Mouse (Mus musculus) ES-E14 (cell line): ENCODE data around the gene Nfasc. TPM values are rescaled to one million over a fixed set of nuclear protein-coding genes. Genes with fewer than 3 reads are reported as not detected.

Experiments
- DNase-seq: peaks from one replicate; pipeline ENCODE4 v3.0.0-alpha.2; 2013; ENCODE audit warnings: low read depth, low spot score
- H3K27ac ChIP-seq: 2 replicates; pipeline ENCODE4 v1.5.1; 2012; ENCODE audit warnings: low read depth, mild to moderate bottlenecking, low read length, moderate library complexity, mixed read lengths; ENCODE audit not compliant: poor library complexity, insufficient read depth, severe bottlenecking
- H3K36me3 ChIP-seq: 2 replicates; pipeline ENCODE4 v1.6.1; 2012; ENCODE audit warnings: mild to moderate bottlenecking, low read length, moderate library complexity, mixed read lengths; ENCODE audit not compliant: control insufficient read depth, poor library complexity, insufficient read depth, severe bottlenecking
- H3K4me1 ChIP-seq, 2 experiments: fragments of 150-350 bp in 1 of 2; sonication (generic) in 1 of 2; 2 replicates each; pipeline ENCODE4 v1.6.1; 2012; ENCODE audit warnings: low read length in 2 of 2, mild to moderate bottlenecking in 1 of 2, mixed read lengths in 1 of 2; ENCODE audit not compliant: control insufficient read depth in 2 of 2, insufficient read depth in 2 of 2, poor library complexity in 1 of 2
- H3K4me3 ChIP-seq, 2 experiments: fragments of 150-350 bp in 1 of 2; sonication (generic) in 1 of 2; 2 replicates each; pipeline ENCODE4 v1.5.1; 2012; ENCODE audit warnings: low read length in 2 of 2, low read depth in 1 of 2, mild to moderate bottlenecking in 1 of 2, mixed read lengths in 1 of 2; ENCODE audit not compliant: insufficient read depth in 1 of 2, poor library complexity in 1 of 2, severe bottlenecking in 1 of 2
- H3K9ac ChIP-seq: 2 replicates; pipeline ENCODE4 v1.6.1; 2012; ENCODE audit warnings: low read depth, mild to moderate bottlenecking, low read length, mixed read lengths; ENCODE audit not compliant: poor library complexity, insufficient read depth, severe bottlenecking
- H3K9me3 ChIP-seq: fragments of 150-350 bp; sonication (generic); 2 replicates; pipeline ENCODE4 v1.6.1; 2012; ENCODE audit warnings: low read depth, mild to moderate bottlenecking, low read length; ENCODE audit not compliant: control insufficient read depth, insufficient read depth
- CHD2 ChIP-seq: IDR thresholded peaks from 2 replicates; pipeline ENCODE4 v1.6.1; 2014; ENCODE audit warnings: mild to moderate bottlenecking, low read depth, low read length, inconsistent platforms
- HCFC1 ChIP-seq: IDR thresholded peaks from 2 replicates; pipeline ENCODE4 v1.6.1; 2012; ENCODE audit warnings: low read length, inconsistent platforms, borderline replicate concordance; ENCODE audit not compliant: insufficient read depth
- MAFK ChIP-seq: IDR thresholded peaks from 2 replicates; pipeline ENCODE4 v1.6.1; 2014; ENCODE audit warnings: mild to moderate bottlenecking, low read depth, low read length, inconsistent platforms; ENCODE audit not compliant: insufficient read depth
- ZC3H11A ChIP-seq: IDR thresholded peaks from 2 replicates; pipeline ENCODE4 v1.6.1; 2012; ENCODE audit warnings: low read depth, mild to moderate bottlenecking, inconsistent platforms, low read length, borderline replicate concordance
- ZNF384 ChIP-seq: IDR thresholded peaks from 2 replicates; pipeline ENCODE4 v1.6.1; 2012; ENCODE audit warnings: low read depth, low read length, inconsistent platforms
- in situ Hi-C, 2 experiments: fragments of 600-800 bp; cut with MboI; formaldehyde crosslinking; loops; one replicate each; pipeline ENCODE4 v1.15.1; 2025; ENCODE audit warnings: low sequenced_read_pairs in 2 of 2, inconsistent platforms in 1 of 2; ENCODE audit not compliant: unreplicated experiment in 2 of 2
- total RNA-seq: library from RNA; depleted of rRNA; stranded (reverse); fragments of 300-350 nt; gene quantifications from 2 replicates; pipeline ENCODE4 v1.2.3, GENCODE M21; 2012

The Nfasc gene
- total RNA-seq, 1 experiment = 8.9 TPM

GRCm38 (mm10) chr1:132780961-132781360, 39.4 kb upstream of the Nfasc start:
- no peak overlapping the region for H3K9ac ChIP-seq
- no peak for TF ChIP-seq MAFK
- no peak for TF ChIP-seq ZNF384
- no peak for TF ChIP-seq CHD2
- no peak for TF ChIP-seq HCFC1
- TF ChIP-seq ZC3H11A = no peak
- no peak overlapping the region for H3K27ac ChIP-seq
- no peaks in the 10 kb centered on the region for H3K9me3 ChIP-seq
- H3K4me3 ChIP-seq = no peak overlapping the region
- in situ Hi-C loops = no loop called here
- H3K4me1 ChIP-seq = no peaks in the 10 kb centered on the region
- DNase-seq = no peak
- H3K36me3 ChIP-seq = no peaks in the 10 kb centered on the region

DNA sequence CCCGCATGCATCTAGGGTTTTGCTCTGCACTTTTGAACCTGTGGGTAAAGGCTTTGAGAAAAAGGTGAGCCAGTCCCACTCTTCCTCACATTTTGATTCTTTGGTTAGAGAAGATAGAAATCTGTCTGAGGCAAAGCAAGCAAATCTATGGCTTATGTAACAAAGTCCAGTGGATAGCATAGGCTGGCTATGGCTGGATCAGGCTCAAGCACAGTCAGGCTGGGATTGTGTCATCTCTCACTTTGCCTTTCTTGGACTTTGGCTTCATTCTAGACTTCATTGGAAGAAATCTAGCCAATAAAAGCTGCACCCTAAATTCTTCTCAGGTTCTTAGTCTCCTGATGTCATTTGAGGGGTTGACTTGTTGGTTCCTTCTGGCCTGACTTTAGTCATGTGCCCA, 38.7 kb upstream of the Nfasc start:
- Histone ChIP-seq H3K4me3 (no peak overlapping the region), H3K9ac (no peak overlapping the region), H3K4me1 (no peaks in the 10 kb centered on the region), H3K9me3 (no peaks in the 10 kb centered on the region), H3K36me3 (no peaks in the 10 kb centered on the region), H3K27ac (no peak overlapping the region)
- in situ Hi-C loops = no loop called here
- no peak for DNase-seq
- TF ChIP-seq HCFC1 (no peak), ZNF384 (no peak), ZC3H11A (no peak)

DNA sequence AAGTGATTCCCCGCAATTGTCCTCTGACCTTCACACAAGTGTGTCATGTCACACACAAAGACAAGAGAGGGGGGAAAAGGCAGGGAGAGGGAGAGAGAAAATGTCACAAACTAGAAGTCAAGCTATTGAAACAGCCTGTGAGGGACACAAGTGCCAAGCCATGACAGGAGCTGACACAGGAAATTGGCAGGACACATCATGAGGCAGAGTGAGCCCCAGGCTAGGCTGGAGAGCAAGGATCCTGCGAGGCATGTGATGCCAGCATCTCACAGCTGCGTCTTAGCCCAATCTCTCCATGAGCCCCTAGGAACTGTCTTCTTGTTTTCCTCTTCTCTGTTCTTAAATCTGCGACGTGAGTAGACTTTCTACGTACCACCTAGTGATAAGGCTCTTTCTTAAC, 33.4 kb upstream of the Nfasc start:
- Histone ChIP-seq H3K9ac (no peak overlapping the region), H3K27ac (no peak overlapping the region), H3K9me3 (no peaks in the 10 kb centered on the region), H3K36me3 (no peaks in the 10 kb centered on the region), H3K4me3 (no peak overlapping the region), H3K4me1 (no peaks in the 10 kb centered on the region)
- DNase-seq = no peak
- TF ChIP-seq HCFC1 (no peak), ZC3H11A (no peak), CHD2 (no peak), MAFK (no peak), ZNF384 (no peak)
- in situ Hi-C loops = no loop called here

GRCm38 (mm10) chr1:132771377-132771776, 29.8 kb upstream of the Nfasc start:
- Histone ChIP-seq H3K4me1 (no peaks in the 10 kb centered on the region), H3K27ac (no peak overlapping the region), H3K9me3 (no peaks in the 10 kb centered on the region), H3K4me3 (no peak overlapping the region), H3K9ac (no peak overlapping the region), H3K36me3 (no peaks in the 10 kb centered on the region)
- in situ Hi-C loops = no loop called here
- DNase-seq = peak; percentile 63
- no peak for TF ChIP-seq MAFK
- no peak for TF ChIP-seq CHD2
- TF ChIP-seq ZNF384 = no peak; the same call in 1 of the 2 replicates
- TF ChIP-seq ZC3H11A = peak; percentile 44; the same call in 1 of the 2 replicates

GRCm38 (mm10) chr1:132769559-132769958, 28.0 kb upstream of the Nfasc start:
- no peaks in the 10 kb centered on the region for H3K36me3 ChIP-seq
- H3K4me1 ChIP-seq = peaks cover 0 to 7% of the 10 kb centered on the region in 2 experiments; a peak in 1 of 4 replicates
- no peak overlapping the region for H3K27ac ChIP-seq
- no peak overlapping the region for H3K4me3 ChIP-seq
- in situ Hi-C loops = loop anchor here in 1 of 2 experiments (10.0 kb wide), 1 partner anchor 195 kb away; no protein-coding TSS in a partner anchor
- DNase-seq = no peak
- TF ChIP-seq MAFK = no peak
- TF ChIP-seq HCFC1 = no peak
- TF ChIP-seq ZC3H11A = no peak
- no peak for TF ChIP-seq ZNF384
- TF ChIP-seq CHD2 = no peak
- H3K9ac ChIP-seq = no peak overlapping the region
- H3K9me3 ChIP-seq = no peaks in the 10 kb centered on the region
